In genomic region chr2:167081639-167082038, GRCm38 (mm10) we compare ENCODE assay signal across 7 mouse cellular contexts. TPM values are rescaled to one million over a fixed set of nuclear protein-coding genes. Genes with fewer than 3 reads are reported as not detected.
DNase-seq lines count a peak whose midpoint lies in the region; ATAC-seq lines count a peak whose summit lies in the region.

No protein-coding gene starts in this region.

- peak; percentile 42; the same call in 1 of the 2 replicates for ATAC-seq in forebrain, embryonic 14.5 days
- ATAC-seq in megakaryocyte progenitor cell, adult 5-6 weeks (replicated peaks; ENCODE audit: poor library complexity): peak; percentile 84

- peaks cover 12% of the 10 kb centered on the region for H3K4me1 ChIP-seq in forebrain, embryonic 14.5 days (ENCODE audit: control insufficient read depth, insufficient read depth, low read length)

- H3K4me3 ChIP-seq in forebrain, embryonic 14.5 days (ENCODE audit: low read depth, low read length): no peak overlapping the region

- no peak overlapping the region for H3K27ac ChIP-seq in forebrain, embryonic 14.5 days (ENCODE audit: low read depth, low read length)

- H3K9ac ChIP-seq in forebrain, embryonic 14.5 days (ENCODE audit: low read length): no peak overlapping the region

- no peaks in the 10 kb centered on the region for H3K27me3 ChIP-seq in forebrain, embryonic 14.5 days (replicated peaks; ENCODE audit: control insufficient read depth, insufficient read depth, low read length)
- no peaks in the 10 kb centered on the region for H3K27me3 ChIP-seq in splenic B cell, adult 2 months (ENCODE audit: control insufficient read depth, insufficient read depth, low read length, poor library complexity, severe bottlenecking)

- no peak overlapping the region for H3K4me2 ChIP-seq in forebrain, embryonic 14.5 days (ENCODE audit: low read length)

- no peaks in the 10 kb centered on the region for H3K36me3 ChIP-seq in forebrain, embryonic 14.5 days (ENCODE audit: control insufficient read depth, insufficient read depth, low read length)
- no peaks in the 10 kb centered on the region for H3K36me3 ChIP-seq in splenic B cell, adult 2 months (ENCODE audit: control insufficient read depth, insufficient read depth, low read length, poor library complexity, severe bottlenecking)

- H3K9me3 ChIP-seq in forebrain, embryonic 14.5 days (replicated peaks; ENCODE audit: control insufficient read depth, low read length): no peaks in the 10 kb centered on the region

- 47% methylated on average over 4 of the region's 4 CpGs for WGBS in forebrain, embryonic 14.5 days

- DNase-seq in right cerebral cortex, postnatal 10 days (ENCODE audit: low spot score in 2 of 2): peak; percentile 58 to 77
- no peak for DNase-seq in right cerebral cortex, adult 18-20 months
- peak; percentile 38 for DNase-seq in forebrain, embryonic 14.5 days (ENCODE audit: low spot score)
- peak; percentile 92 for DNase-seq in splenic B cell, adult 2 months (ENCODE audit: low read depth, low spot score)
- no peak for DNase-seq in frontal cortex, postnatal 36 days (ENCODE audit: low spot score in 2 of 2)
- DNase-seq in layer of hippocampus, adult 9-11 months: no peak

RNA-seq across cellular contexts. Expression of gene Znfx1, which starts 18.8 kb away (rescaled TPM):
- polyA plus RNA-seq in forebrain, embryonic 14.5 days (2014; fragmentation: Nextera tagmentation; extraction: Ambion mirVana): 4.9 and 5.9 TPM in 2 replicates
- 14.9 and 18.2 TPM in 2 replicates for total RNA-seq in megakaryocyte progenitor cell, adult 5-6 weeks (2015)
- 25.3 and 26.1 TPM in 2 replicates for total RNA-seq in megakaryocyte progenitor cell, adult 5-6 weeks (2017)

Comparison
In these comparisons a context has a peak if more than half of its experiments do, and no peak if none do; other contexts are left out.
1. DNase-seq: peak in right cerebral cortex, postnatal 10 days (2 of 2), forebrain, embryonic 14.5 days (single experiment) and splenic B cell, adult 2 months (single experiment); none in right cerebral cortex, adult 18-20 months (single experiment), frontal cortex, postnatal 36 days (0 of 2) and layer of hippocampus, adult 9-11 months (single experiment).